Mouse (Mus musculus) spleen, adult 2 months (tissue): Measurements from ENCODE around the gene Rapgef2.

Experiments
- CTCF ChIP-seq: fragments of 200-500 bp; IDR thresholded peaks from 2 replicates; pipeline ENCODE4 v1.5.1; 2011; ENCODE audit warnings: mild to moderate bottlenecking, inconsistent platforms; ENCODE audit not compliant: insufficient read depth, insufficient read length, insufficient replicate concordance; ENCODE audit errors: extremely low read depth
- POLR2A ChIP-seq: fragments of 200-500 bp; IDR thresholded peaks from 2 replicates; pipeline ENCODE4 v1.6.1; 2011; ENCODE audit warnings: low read depth, low read length, inconsistent platforms

DNA sequence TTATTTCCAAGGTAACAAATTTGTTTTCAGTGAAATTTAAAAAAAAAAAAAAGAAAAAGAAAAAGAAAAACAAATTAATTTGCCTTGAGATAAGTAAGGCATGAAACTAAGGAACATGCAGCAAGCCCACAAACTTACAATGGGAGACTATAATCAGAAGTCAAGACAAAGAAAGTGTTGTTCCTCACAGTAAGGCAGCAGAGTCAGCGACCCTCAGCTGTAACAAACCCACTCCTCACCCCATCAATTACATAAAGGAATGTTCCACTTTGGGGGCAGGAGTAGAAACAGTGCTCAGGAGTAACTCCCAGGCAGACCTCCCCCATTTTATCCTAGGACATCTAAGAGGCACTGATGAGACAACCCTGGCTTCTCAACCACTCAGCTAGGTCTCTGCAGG is 13.0 kb downstream of the Rapgef2 start:
- TF ChIP-seq POLR2A (no peak), CTCF (no peak)
